Mouse (Mus musculus) layer of hippocampus, postnatal 25 days (tissue): ENCODE measurements at regions not wholly inside any gene's neighbourhood (a gene's known extent, or its start where the extent isn't known, plus 50 kb on each side); places are given as distances from the start of the nearest gene placed in this dataset.

Experiments
- DNase-seq, 2 experiments: peaks; one replicate each; pipeline ENCODE4 v3.0.0; 2022; ENCODE audit warnings: mixed read lengths in 2 of 2, low spot score in 1 of 2; ENCODE audit errors: extremely low spot score in 1 of 2

- DNase-seq, result no peak
Observed at GRCm38 (mm10) chr6:51300694-51301417, 131.6 kb upstream of the Nfe2l3 start.

DNA sequence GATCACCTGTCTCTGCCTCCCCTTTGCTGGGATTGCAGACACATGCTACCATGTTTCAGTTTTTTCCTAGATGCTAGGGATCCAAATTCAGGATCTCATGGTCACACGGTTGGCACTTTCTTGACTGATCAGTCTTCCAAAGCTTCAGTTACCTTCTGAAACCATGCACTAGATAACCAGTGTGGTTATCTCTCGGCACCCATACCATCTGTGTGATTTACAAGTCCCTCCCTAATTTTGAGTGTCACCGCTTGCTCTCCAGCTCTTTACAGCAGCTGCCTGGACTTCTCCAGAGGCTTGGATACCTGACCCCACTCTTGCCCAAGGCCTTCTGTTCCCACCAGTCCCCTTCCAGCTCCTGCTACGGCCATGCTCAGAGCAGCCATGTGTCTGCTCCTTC lies 130.6 kb upstream of the Nfe2l3 start:
- DNase-seq, result no peak

DNA sequence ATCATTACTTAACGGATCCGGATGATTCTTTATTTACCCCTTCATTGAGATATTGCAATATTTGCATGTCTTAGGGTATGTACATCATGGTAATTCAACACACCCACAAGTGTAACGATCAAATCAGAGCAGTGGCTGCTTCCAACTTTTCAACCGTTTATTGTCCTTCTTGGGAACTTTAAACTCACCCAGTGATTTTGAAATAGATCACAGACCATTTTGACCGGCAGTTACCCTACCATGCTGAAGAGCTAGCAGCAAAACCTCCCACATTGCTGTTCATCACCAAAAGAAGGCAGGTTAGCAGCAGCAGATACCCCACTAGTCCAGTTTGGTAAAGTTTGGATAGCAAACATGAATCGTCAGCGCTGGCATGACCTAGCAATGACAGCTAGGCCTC lies 130.2 kb upstream of the Nfe2l3 start:
- no peak for DNase-seq

DNA sequence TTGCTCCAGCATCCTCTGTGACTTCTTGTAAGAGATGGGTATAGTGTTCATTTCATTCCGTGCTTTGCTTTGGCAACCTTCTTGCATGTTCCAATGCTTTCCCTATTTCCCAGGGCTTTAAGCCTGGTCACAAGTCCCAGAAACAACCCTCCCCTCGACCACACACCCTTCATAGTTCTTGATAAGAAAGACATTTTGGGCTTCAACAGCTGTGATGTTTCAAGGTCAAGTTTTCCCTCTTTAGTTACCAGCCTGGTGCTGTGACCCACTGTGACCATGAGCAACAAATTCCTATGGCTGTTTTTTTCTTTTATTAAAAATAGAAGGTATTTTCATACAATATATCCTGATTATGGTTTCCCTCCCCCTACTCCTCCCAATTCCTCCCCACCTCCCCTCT lies 114.1 kb upstream of the Nfe2l3 start:
- no peak for DNase-seq

- DNase-seq, result no peak
Observed at GRCm38 (mm10) chr6:51320019-51320418, 112.5 kb upstream of the Nfe2l3 start.

- DNase-seq, result no peak
Observed at GRCm38 (mm10) chr6:51320676-51321419, 111.6 kb upstream of the Nfe2l3 start.

GRCm38 (mm10) chr6:51326103-51326829 lies 106.2 kb upstream of the Nfe2l3 start:
- no peak for DNase-seq

GRCm38 (mm10) chr6:51329070-51329995 lies 103.1 kb upstream of the Nfe2l3 start:
- no peak for DNase-seq

DNA sequence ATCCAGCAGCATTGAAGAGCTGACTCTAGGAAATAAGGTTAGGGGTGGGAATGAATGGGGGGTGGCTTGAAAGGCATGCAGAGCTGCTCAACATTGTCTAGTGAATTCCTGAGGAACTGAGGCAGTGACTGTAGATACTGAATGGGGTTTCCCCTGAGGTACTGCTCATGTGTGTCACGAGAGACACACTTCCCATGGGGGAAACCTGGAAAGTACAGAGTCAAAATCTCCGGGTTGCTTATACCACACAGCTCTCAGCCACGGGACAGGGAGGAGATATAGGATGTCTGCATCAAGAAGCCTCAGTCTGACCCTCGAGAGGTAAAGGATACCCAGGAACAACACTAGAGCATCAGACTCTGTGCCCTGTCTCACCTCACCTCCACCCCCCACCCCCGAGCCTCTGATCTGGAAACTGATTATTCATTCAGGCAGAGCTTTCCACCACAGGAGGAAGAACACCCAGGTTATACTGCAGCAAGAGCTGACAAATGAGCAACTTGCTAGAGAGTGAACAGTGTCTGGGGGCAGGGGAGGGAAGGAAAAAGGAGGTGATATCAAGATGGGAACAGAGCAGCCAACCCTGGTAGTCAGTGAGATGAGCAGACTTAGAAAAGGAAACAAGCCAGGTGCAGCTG lies 102.3 kb upstream of the Nfe2l3 start:
- DNase-seq, result no peak

DNA sequence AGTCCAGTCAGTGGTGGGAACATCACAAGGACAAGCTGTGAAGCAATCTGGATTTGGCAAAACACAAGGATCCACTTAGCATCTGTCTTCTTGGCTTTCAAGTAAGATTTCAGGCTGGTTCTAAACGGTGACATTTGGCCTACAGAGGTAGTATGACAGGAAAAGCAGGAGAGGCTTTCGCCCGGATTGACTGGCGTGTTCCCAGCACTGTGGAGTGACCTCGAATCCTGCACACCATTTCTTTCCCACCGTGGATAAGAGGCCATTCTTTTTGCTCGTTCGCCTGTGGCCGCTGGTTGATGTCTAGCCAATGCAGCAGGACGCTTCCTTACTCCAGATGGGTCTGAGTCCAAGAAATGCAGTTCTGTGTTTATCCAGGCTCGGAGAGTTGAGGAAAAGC lies 99.6 kb upstream of the Nfe2l3 start:
- DNase-seq, result no peak

DNA sequence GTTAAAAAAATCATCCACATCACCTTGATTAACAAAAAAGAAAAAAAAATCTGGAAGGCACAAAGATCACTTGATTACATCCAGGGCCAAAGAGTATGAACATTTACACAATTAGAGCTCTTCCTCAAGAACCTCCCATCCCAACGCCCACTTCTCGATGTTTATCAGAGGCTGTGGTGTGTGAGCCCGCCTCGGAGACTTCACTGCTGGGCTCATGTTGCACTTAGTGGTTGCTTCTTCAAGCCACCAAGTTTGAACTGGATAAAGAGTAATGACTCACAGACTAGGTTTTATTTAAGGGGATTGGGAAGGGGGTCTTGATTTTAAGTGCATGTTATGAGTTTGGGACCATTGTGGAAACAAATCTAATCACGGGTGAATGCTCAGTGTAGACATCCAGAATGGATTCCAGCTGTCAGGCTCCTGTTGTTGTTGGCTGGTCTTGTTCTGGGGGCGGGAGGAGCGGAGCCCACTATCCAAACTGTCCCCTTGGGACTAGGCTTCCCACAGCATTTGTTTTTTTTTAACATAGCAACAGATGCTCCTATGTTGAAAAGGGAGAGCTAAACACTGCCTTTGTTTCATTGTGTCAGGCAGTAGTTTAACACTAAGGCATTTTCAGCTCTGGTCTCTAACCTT lies 98.6 kb upstream of the Nfe2l3 start:
- DNase-seq, result no peak

GRCm38 (mm10) chr6:51335314-51335713 lies 97.2 kb upstream of the Nfe2l3 start:
- no peak for DNase-seq

GRCm38 (mm10) chr6:51339301-51339700 lies 93.2 kb upstream of the Nfe2l3 start:
- no peak for DNase-seq

DNA sequence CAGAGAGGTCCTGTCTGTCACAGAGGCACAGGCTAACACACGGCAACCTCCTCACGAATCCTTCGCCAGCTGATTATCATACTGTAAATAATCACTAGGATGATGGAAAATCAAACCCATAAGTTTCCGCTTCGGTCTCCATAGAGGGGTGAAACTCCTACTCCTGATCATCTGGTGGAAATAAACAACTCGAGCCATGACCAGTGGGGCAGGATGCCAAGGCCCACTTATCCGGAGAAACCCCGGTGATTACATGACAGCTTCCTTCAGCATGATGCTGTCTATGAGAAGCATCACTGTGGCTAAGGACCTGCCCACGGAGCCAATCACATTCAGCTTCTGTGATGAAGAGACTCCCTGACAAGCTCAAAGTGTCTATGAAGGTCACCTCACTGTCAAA lies 84.7 kb upstream of the Nfe2l3 start:
- DNase-seq, result no peak

GRCm38 (mm10) chr6:51349771-51350170 lies 82.7 kb upstream of the Nfe2l3 start:
- no peak for DNase-seq

- no peak for DNase-seq
Observed at GRCm38 (mm10) chr6:51355041-51355440, 77.4 kb upstream of the Nfe2l3 start.

GRCm38 (mm10) chr6:51361611-51362180 lies 70.8 kb upstream of the Nfe2l3 start:
- DNase-seq, result no peak

DNA sequence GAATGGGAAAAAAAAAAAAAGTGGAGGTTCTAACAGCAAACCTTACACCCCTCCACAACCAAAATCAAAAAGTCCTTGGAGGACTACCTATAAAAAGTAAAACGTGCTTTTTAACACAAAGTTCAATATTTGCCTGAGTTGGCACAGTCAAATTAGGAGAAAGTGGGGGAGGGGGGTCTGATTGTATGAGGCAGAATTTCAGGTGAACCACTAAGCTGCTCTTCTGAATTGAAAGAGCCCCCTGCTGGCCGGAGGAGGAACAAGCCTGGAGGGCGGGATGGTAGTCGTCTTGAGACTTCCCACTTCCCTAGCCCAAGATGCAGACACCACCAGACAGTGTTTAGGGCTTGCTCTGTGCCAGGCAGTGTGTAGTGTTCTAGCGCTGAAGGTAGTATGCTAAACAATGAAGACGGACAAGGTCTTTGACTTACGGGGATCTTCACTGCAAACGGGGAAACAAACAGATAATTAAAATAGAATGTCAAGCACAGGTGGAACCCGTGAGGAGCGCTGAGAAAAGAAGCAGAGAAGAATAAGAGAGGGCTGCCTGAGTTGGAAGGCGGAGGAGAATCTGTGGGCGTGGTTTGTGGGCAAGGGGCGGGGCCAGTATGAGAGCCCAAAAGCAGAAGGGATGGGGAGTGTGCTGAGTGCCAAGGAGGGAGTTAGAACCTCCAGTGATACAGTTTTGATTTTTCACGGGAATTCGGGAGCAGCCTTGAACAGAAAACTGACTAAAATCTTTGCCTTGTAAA lies 69.8 kb upstream of the Nfe2l3 start:
- DNase-seq, result peak; percentile 58 to 86
